Mouse (Mus musculus): ENCODE results near the gene Lmbrd2. TPM values are rescaled to one million over a fixed set of nuclear protein-coding genes. Genes with fewer than 3 reads are reported as not detected.

Lmbrd2 gene
- 4.7 TPM for polyA plus RNA-seq (2012; fragmentation: generic; extraction: Trizol)

DNA sequence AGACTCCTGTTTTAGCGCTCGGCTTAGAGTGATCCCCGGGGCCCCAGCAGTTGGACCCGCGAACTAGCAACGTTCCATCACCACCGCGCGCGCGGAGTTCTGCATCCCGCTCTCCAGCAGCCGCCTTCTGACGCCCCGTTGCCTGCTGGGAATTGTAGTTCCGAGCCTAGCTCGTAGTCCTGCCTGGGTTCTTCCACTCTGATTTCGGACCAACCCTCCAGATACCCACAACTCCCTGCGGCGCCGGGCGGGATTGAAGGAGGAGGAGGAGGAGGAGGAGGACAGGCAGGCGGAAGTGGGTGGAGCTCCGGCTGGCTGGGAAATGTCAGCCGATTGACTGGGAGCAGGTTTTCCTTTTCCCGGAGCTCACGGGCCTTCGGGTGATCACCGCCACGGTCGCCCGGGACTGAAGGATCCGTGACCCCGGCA lies at the start of gene Lmbrd2:
Lmbrd2 (plus strand) TSS at position 299 of the 429 bp plus-strand sequence.
- H3K4me2 ChIP-seq (ENCODE audit: low read depth): peak within 1 kb of the TSS; percentile 96
- no peaks in the 10 kb centered on the region for H3K27me3 ChIP-seq (ENCODE audit: control insufficient read depth, insufficient read depth, insufficient read length)
- peaks cover 24% of the 10 kb centered on the region for H3K36me3 ChIP-seq (ENCODE audit: control insufficient read depth, insufficient read depth)
- peaks cover 58% of the 10 kb centered on the region for H3K79me2 ChIP-seq (ENCODE audit: control insufficient read depth, insufficient read depth)
- peak within 1 kb of the TSS; percentile 30 for H3ac ChIP-seq (ENCODE audit: control insufficient read depth, insufficient read length)
- peak within 1 kb of the TSS; percentile 52 for H3K4me3 ChIP-seq
- TF ChIP-seq MYOD1 (IDR thresholded peaks at IDR 0.05; ENCODE audit: control insufficient read depth in 1 of 3, insufficient read length in 2 of 3, low read depth in 2 of 3) (peak in 1 of 3 experiments; percentile 8), POLR2A (IDR thresholded peaks at IDR 0.05; ENCODE audit: insufficient read length, low read depth) (peak; percentile 77), CEBPB (IDR thresholded peaks at IDR 0.05; ENCODE audit: insufficient read depth, poor library complexity, severe bottlenecking) (no peak), MAX (IDR thresholded peaks at IDR 0.05; ENCODE audit: low read depth) (peak; percentile 5), MYOG (IDR thresholded peaks at IDR 0.05; ENCODE audit: control insufficient read depth in 1 of 3, insufficient read depth in 1 of 3, insufficient read length in 2 of 3, low read depth in 2 of 3) (peak in 1 of 3 experiments; percentile 54), TCF12 (IDR thresholded peaks at IDR 0.05; ENCODE audit: insufficient read depth, poor library complexity, severe bottlenecking) (no peak), REST (IDR thresholded peaks at IDR 0.05; ENCODE audit: insufficient read depth, insufficient read length) (peak; percentile 8), USF1 (IDR thresholded peaks at IDR 0.05; ENCODE audit: low read depth) (no peak), POLR2AphosphoS2 (IDR thresholded peaks at IDR 0.05; ENCODE audit: insufficient read length, low read depth) (peak; percentile 90), SRF (IDR thresholded peaks at IDR 0.05; ENCODE audit: control insufficient read depth, insufficient read length, low read depth) (no peak), E2F4 (IDR thresholded peaks at IDR 0.05; ENCODE audit: insufficient read depth) (peak; percentile 73), TCF3 (IDR thresholded peaks at IDR 0.05; ENCODE audit: insufficient read length, low read depth) (no peak)

DNA sequence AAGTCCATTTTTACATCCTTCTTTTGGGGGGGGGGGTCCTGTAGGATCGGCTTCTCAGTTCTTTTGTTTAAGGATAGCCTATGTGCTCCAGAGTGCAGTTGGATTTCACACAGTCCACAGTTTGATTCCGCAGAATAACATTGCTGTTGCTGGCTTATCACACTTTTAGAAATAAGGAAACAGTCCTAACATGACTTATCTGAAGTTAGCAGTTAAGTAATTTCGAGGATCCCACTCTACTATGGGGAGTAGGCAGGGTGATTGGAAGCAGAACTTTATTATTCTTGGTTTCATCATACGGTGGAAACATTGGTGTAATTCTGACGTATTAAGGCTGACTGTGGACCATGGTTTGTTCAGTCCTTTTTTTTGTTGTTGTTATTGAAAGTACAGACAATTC lies 49.7 kb upstream of the Lmbrd2 start:
- H3K36me3 ChIP-seq (ENCODE audit: control insufficient read depth, insufficient read depth): no peaks in the 10 kb centered on the region
- H3K27me3 ChIP-seq (ENCODE audit: control insufficient read depth, insufficient read depth, insufficient read length): no peaks in the 10 kb centered on the region
- H3K4me2 ChIP-seq (ENCODE audit: low read depth): no peak overlapping the region
- no peak overlapping the region for H3K4me3 ChIP-seq
- H3K79me2 ChIP-seq (ENCODE audit: control insufficient read depth, insufficient read depth): no peaks in the 10 kb centered on the region
- H3ac ChIP-seq (ENCODE audit: control insufficient read depth, insufficient read length): no peak overlapping the region
- no peak for TF ChIP-seq CEBPB (IDR thresholded peaks at IDR 0.05; ENCODE audit: insufficient read depth, poor library complexity, severe bottlenecking)
- TF ChIP-seq SRF (IDR thresholded peaks at IDR 0.05; ENCODE audit: control insufficient read depth, insufficient read length, low read depth): no peak
- no peak for TF ChIP-seq MAX (IDR thresholded peaks at IDR 0.05; ENCODE audit: low read depth)
- no peak for TF ChIP-seq REST (IDR thresholded peaks at IDR 0.05; ENCODE audit: insufficient read depth, insufficient read length)
- TF ChIP-seq POLR2AphosphoS2 (IDR thresholded peaks at IDR 0.05; ENCODE audit: insufficient read length, low read depth): no peak
- TF ChIP-seq MYOD1 (IDR thresholded peaks at IDR 0.05; ENCODE audit: control insufficient read depth in 1 of 3, insufficient read length in 2 of 3, low read depth in 2 of 3): no peak

GRCm38 (mm10) chr15:9093598-9094365 lies 46.6 kb upstream of the Lmbrd2 start:
- H3K79me2 ChIP-seq (ENCODE audit: control insufficient read depth, insufficient read depth): no peaks in the 10 kb centered on the region
- H3K4me3 ChIP-seq: no peak overlapping the region
- H3K36me3 ChIP-seq (ENCODE audit: control insufficient read depth, insufficient read depth): no peaks in the 10 kb centered on the region
- no peak overlapping the region for H3K4me2 ChIP-seq (ENCODE audit: low read depth)
- TF ChIP-seq TCF12 (IDR thresholded peaks at IDR 0.05; ENCODE audit: insufficient read depth, poor library complexity, severe bottlenecking) (no peak), E2F4 (IDR thresholded peaks at IDR 0.05; ENCODE audit: insufficient read depth) (no peak), MYOD1 (IDR thresholded peaks at IDR 0.05; ENCODE audit: control insufficient read depth in 1 of 3, insufficient read length in 2 of 3, low read depth in 2 of 3) (no peak), POLR2A (IDR thresholded peaks at IDR 0.05; ENCODE audit: insufficient read length, low read depth) (no peak), CEBPB (IDR thresholded peaks at IDR 0.05; ENCODE audit: insufficient read depth, poor library complexity, severe bottlenecking) (no peak), SRF (IDR thresholded peaks at IDR 0.05; ENCODE audit: control insufficient read depth, insufficient read length, low read depth) (no peak), TCF3 (IDR thresholded peaks at IDR 0.05; ENCODE audit: insufficient read length, low read depth) (no peak), MAX (IDR thresholded peaks at IDR 0.05; ENCODE audit: low read depth) (no peak), USF1 (IDR thresholded peaks at IDR 0.05; ENCODE audit: low read depth) (no peak), MYOG (IDR thresholded peaks at IDR 0.05; ENCODE audit: control insufficient read depth in 1 of 3, insufficient read depth in 1 of 3, insufficient read length in 2 of 3, low read depth in 2 of 3) (no peak), REST (IDR thresholded peaks at IDR 0.05; ENCODE audit: insufficient read depth, insufficient read length) (no peak), POLR2AphosphoS2 (IDR thresholded peaks at IDR 0.05; ENCODE audit: insufficient read length, low read depth) (no peak)
- no peaks in the 10 kb centered on the region for H3K27me3 ChIP-seq (ENCODE audit: control insufficient read depth, insufficient read depth, insufficient read length)
- no peak overlapping the region for H3ac ChIP-seq (ENCODE audit: control insufficient read depth, insufficient read length)

GRCm38 (mm10) chr15:9094366-9094750 lies 46.0 kb upstream of the Lmbrd2 start:
- Histone ChIP-seq H3ac (ENCODE audit: control insufficient read depth, insufficient read length) (no peak overlapping the region), H3K27me3 (ENCODE audit: control insufficient read depth, insufficient read depth, insufficient read length) (no peaks in the 10 kb centered on the region), H3K79me2 (ENCODE audit: control insufficient read depth, insufficient read depth) (no peaks in the 10 kb centered on the region), H3K4me2 (ENCODE audit: low read depth) (no peak overlapping the region), H3K36me3 (ENCODE audit: control insufficient read depth, insufficient read depth) (no peaks in the 10 kb centered on the region), H3K4me3 (no peak overlapping the region)
- TF ChIP-seq MYOD1 (IDR thresholded peaks at IDR 0.05; ENCODE audit: control insufficient read depth in 1 of 3, insufficient read length in 2 of 3, low read depth in 2 of 3): peak in 1 of 3 experiments; percentile 1
- TF ChIP-seq POLR2A (IDR thresholded peaks at IDR 0.05; ENCODE audit: insufficient read length, low read depth): no peak

DNA sequence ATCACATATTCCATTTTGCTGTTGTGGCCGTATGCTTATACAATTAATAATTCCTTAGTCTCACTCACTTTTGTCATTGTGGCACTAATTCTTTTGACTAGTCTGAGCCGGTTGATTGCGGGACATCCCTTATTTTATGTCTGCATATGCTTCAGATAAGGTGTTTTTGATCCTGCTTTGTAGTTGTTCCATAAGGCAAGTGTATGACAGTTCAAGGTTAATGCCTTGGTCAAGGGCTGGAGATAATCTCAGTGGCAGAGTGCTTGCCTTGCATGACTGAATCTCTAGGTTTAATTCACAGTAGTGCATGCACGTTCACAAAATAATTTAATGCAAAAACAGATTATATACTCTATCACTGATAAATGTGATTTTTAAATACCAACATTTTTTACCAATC lies 43.5 kb upstream of the Lmbrd2 start:
- Histone ChIP-seq H3K4me3 (no peak overlapping the region), H3ac (ENCODE audit: control insufficient read depth, insufficient read length) (no peak overlapping the region), H3K4me2 (ENCODE audit: low read depth) (no peak overlapping the region), H3K79me2 (ENCODE audit: control insufficient read depth, insufficient read depth) (no peaks in the 10 kb centered on the region), H3K27me3 (ENCODE audit: control insufficient read depth, insufficient read depth, insufficient read length) (no peaks in the 10 kb centered on the region), H3K36me3 (ENCODE audit: control insufficient read depth, insufficient read depth) (no peaks in the 10 kb centered on the region)
- TF ChIP-seq CEBPB (IDR thresholded peaks at IDR 0.05; ENCODE audit: insufficient read depth, poor library complexity, severe bottlenecking) (no peak), MYOD1 (IDR thresholded peaks at IDR 0.05; ENCODE audit: control insufficient read depth in 1 of 3, insufficient read length in 2 of 3, low read depth in 2 of 3) (no peak), REST (IDR thresholded peaks at IDR 0.05; ENCODE audit: insufficient read depth, insufficient read length) (no peak), SRF (IDR thresholded peaks at IDR 0.05; ENCODE audit: control insufficient read depth, insufficient read length, low read depth) (no peak), TCF3 (IDR thresholded peaks at IDR 0.05; ENCODE audit: insufficient read length, low read depth) (no peak), E2F4 (IDR thresholded peaks at IDR 0.05; ENCODE audit: insufficient read depth) (no peak), POLR2AphosphoS2 (IDR thresholded peaks at IDR 0.05; ENCODE audit: insufficient read length, low read depth) (no peak), USF1 (IDR thresholded peaks at IDR 0.05; ENCODE audit: low read depth) (no peak), POLR2A (IDR thresholded peaks at IDR 0.05; ENCODE audit: insufficient read length, low read depth) (no peak), TCF12 (IDR thresholded peaks at IDR 0.05; ENCODE audit: insufficient read depth, poor library complexity, severe bottlenecking) (no peak), MAX (IDR thresholded peaks at IDR 0.05; ENCODE audit: low read depth) (no peak), MYOG (IDR thresholded peaks at IDR 0.05; ENCODE audit: control insufficient read depth in 1 of 3, insufficient read depth in 1 of 3, insufficient read length in 2 of 3, low read depth in 2 of 3) (no peak)
